Mouse (Mus musculus) neural tube, embryonic 11.5 days (tissue): ENCODE data around the gene Adh7. TPM values are rescaled to one million over a fixed set of nuclear protein-coding genes. Genes with fewer than 3 reads are reported as not detected.

Experiments
- ATAC-seq: fragments of 200-750 bp; cut with Nextera tagmentation; 2 replicates; pipeline ENCODE4 v1.8.0; 2017; ENCODE audit warnings: moderate number of reproducible peaks, mild to moderate bottlenecking, moderate TSS enrichment, moderate library complexity; ENCODE audit not compliant: insufficient read depth, low FRiP score, low TSS enrichment
- DNase-seq: peaks from one replicate; pipeline ENCODE4 v3.0.0-alpha.2; 2015; ENCODE audit warnings: low spot score
- H3K27ac ChIP-seq: fragments of 300-500 bp; sonication (generic); 2 replicates; pipeline ENCODE4 v1.5.1; 2014; ENCODE audit warnings: low read depth, mild to moderate bottlenecking, low read length
- H3K27me3 ChIP-seq: fragments of 300-500 bp; sonication (generic); 2 replicates; pipeline ENCODE4 v1.6.1; 2014; ENCODE audit warnings: mild to moderate bottlenecking, low read length, mixed read lengths; ENCODE audit not compliant: control insufficient read depth, insufficient read depth
- H3K36me3 ChIP-seq: fragments of 300-500 bp; sonication (generic); 2 replicates; pipeline ENCODE4 v1.6.1; 2014; ENCODE audit warnings: mild to moderate bottlenecking, low read length, moderate library complexity, mixed read lengths; ENCODE audit not compliant: control insufficient read depth, insufficient read depth
- H3K4me1 ChIP-seq: fragments of 300-500 bp; sonication (generic); 2 replicates; pipeline ENCODE4 v1.6.1; 2014; ENCODE audit warnings: low read length, mixed read lengths; ENCODE audit not compliant: control insufficient read depth, insufficient read depth
- H3K4me2 ChIP-seq: fragments of 300-500 bp; sonication (generic); 2 replicates; pipeline ENCODE4 v1.6.1; 2014; ENCODE audit warnings: low read depth, mild to moderate bottlenecking, moderate library complexity
- H3K4me3 ChIP-seq: fragments of 300-500 bp; sonication (generic); 2 replicates; pipeline ENCODE4 v1.5.1; 2014; ENCODE audit warnings: low read depth, low read length
- H3K9ac ChIP-seq: fragments of 300-500 bp; sonication (generic); 2 replicates; pipeline ENCODE4 v1.6.1; 2014; ENCODE audit warnings: mild to moderate bottlenecking, low read length
- H3K9me3 ChIP-seq: fragments of 300-500 bp; sonication (generic); 2 replicates; pipeline ENCODE4 v1.6.1; 2016; ENCODE audit warnings: low read length; ENCODE audit not compliant: control insufficient read depth
- WGBS: fragments of 180-500 bp; shearing (Covaris S2); extraction: QIAGEN DNeasy Blood & Tissue Kit; methylation state at CpG from one replicate; pipeline ENCODE4 v1.1.7; 2014; 5-methylcytosine and 5-hydroxymethylcytosine counted together
- polyA plus RNA-seq: library from polyadenylated mRNA; unstranded; fragments of >200 nt; fragmentation: Nextera tagmentation; extraction: Ambion mirVana; gene quantifications from 2 replicates; pipeline ENCODE4 v1.2.1, GENCODE M21; 2014

The Adh7 gene
- polyA plus RNA-seq, 1 experiment from 2014 or later, result 0.13 TPM

DNA sequence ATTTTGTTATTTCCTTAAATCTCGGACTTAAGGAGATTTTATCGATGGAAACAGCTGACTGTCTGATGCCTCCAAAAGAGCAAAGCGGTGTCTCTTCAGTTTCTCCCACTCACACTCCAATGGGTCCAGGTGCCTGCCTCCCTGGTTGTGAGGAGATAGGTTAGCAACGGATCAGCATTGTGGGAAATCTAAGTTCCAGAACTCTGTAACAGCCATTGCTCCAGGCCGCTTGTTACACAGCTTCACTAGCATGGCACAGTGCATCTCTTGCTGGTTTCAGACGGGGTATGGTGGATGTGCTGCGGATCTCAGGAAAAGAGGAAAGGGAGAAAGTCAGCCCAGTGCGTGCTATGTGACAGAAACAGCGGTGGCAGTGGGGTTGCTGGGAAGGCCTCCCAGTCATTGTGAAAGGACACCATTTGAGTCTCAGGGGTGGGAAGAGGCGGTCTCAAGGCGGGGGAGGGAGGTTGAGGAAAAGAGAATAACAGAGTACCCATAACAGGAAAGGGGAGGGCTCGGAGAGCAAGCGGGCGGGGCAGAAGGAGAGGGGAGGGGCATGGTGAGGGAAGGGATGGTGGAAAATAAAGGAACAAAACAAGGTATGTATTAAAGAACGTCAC is 23.8 kb upstream of the Adh7 start, which contains the start of gene 4930579F01Rik:
Gene 4930579F01Rik (minus strand): TSS at position 143 of the 620 bp plus-strand sequence.
- Histone ChIP-seq H3K9ac (no peak within 1 kb of the TSS), H3K9me3 (no peaks in the 10 kb centered on the region), H3K4me2 (no peak within 1 kb of the TSS), H3K27ac (no peak within 1 kb of the TSS), H3K4me1 (no peaks in the 10 kb centered on the region), H3K36me3 (no peaks in the 10 kb centered on the region), H3K27me3 (no peaks in the 10 kb centered on the region), H3K4me3 (no peak within 1 kb of the TSS)
- no peak for ATAC-seq
- WGBS, result 79% methylated on average over 15 of the region's 15 CpGs
- no peak for DNase-seq

DNA sequence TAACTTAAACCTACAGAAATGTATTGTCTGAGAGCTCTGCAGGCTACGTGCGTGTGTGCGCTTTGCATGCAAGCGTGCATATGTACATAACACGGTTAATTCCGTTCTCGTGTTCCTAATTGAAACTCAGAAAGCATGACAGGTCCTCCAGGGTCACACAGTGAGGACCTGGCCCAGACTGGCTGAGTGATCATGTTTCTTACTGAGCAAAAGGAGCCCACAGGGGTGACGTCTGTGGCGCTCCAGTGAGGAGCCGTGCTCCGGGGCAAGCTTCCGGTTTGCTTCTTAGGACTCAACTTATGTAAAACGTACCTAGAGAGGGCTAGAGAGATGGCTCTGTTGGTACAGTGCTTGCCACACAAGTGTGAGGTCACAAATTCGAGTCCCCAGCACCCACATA is 20.5 kb upstream of the Adh7 start:
- ATAC-seq (no peak), DNase-seq (no peak)
- no peaks in the 10 kb centered on the region for H3K9me3 ChIP-seq

DNA sequence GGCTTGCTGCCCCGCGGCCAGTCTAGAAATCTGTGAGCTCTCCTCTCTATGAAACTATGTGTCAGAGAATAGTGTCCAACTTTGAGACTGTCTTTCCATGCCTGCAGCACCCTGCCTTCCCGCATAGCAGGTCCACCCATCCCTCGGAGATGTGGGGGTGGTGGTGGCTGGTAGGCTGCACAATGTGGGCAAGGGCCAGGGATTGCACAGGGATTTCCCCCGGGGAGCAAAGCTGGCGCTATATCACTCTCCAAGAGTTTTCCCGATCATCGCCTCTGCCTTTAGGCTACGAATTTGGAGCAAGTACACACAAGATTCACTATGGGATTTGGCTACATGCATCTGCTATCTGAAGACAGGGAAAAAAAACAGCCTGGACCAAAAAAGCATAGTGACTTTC is 20.0 kb upstream of the Adh7 start:
- no peak overlapping the region for H3K27ac ChIP-seq
- H3K27me3 ChIP-seq, result no peaks in the 10 kb centered on the region
- no peak overlapping the region for H3K4me2 ChIP-seq
- no peak overlapping the region for H3K4me3 ChIP-seq
- DNase-seq (no peak), ATAC-seq (peak; percentile 11; the same call in 1 of the 2 replicates)
- no peaks in the 10 kb centered on the region for H3K4me1 ChIP-seq
- WGBS, result 75% methylated on average over 9 of the region's 9 CpGs
- H3K36me3 ChIP-seq, result no peaks in the 10 kb centered on the region
- no peaks in the 10 kb centered on the region for H3K9me3 ChIP-seq
- H3K9ac ChIP-seq, result no peak overlapping the region

More for the DNA sequence above, 20.5 kb upstream of the Adh7 start:
- Histone ChIP-seq H3K4me1 (no peaks in the 10 kb centered on the region), H3K4me3 (no peak overlapping the region), H3K27ac (no peak overlapping the region), H3K4me2 (no peak overlapping the region), H3K9ac (no peak overlapping the region), H3K27me3 (no peaks in the 10 kb centered on the region), H3K36me3 (no peaks in the 10 kb centered on the region)
- WGBS, result 83% methylated on average over 14 of the region's 14 CpGs

DNA sequence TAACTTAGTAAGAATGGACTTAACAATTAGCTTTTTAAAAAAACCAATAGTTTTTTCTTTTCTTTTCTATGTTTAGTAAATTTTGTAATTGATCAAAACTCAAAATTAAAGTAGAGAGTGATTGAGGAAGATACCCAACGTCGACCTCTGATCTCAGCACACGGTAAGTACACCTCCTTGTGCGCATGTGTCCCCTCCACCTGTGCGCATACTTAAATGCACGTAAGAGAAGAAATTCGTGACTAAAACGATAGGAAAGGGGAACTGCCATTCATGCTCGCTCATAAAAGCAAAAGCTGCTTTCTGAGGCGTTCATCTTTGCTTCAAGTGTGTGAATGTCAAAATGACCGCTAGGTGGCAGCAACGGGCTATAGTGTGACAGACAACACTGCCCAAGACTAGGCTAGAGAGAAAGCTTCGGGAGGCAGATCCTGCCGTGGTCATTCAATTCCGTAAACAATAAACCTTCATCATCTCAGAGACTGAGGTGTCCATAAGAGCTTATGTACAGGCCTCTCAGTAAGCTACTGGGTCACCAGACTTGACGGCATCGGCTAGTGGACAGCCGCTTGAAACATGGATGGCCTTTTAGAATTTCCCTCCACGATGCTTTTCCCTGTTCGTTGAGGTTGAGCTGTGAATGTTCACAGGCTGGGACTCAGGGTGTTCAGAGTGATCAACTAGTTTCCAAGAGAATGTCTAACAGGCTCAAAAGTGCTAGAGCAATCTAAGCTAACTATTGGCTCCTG is 19.4 kb upstream of the Adh7 start:
- Histone ChIP-seq H3K27ac (no peak overlapping the region), H3K4me2 (peak overlapping the region; percentile 40), H3K9ac (peak overlapping the region; percentile 51), H3K4me1 (no peaks in the 10 kb centered on the region), H3K36me3 (no peaks in the 10 kb centered on the region), H3K27me3 (no peaks in the 10 kb centered on the region), H3K9me3 (no peaks in the 10 kb centered on the region), H3K4me3 (no peak overlapping the region)
- DNase-seq (peak; percentile 89), ATAC-seq (peak; percentile 85)
- WGBS, result 33% methylated on average over 20 of the region's 20 CpGs

DNA sequence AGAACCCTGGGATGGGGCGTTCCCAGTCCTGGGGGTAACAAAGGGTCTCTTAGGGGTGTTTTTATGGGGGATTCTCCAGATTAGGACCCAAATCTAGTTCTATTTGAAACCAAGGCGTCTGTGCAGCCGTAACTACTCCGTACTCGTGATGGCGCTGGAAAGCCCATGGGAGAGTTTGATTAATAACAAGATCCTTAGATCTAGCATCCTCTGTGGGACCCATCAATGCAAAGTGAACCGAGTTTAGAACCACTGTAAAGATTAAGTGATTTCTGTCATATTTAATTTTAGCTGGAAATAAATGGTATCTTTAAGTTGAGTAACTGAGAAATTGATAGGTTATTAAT is 18.9 kb upstream of the Adh7 start:
- no peaks in the 10 kb centered on the region for H3K27me3 ChIP-seq
- peak; percentile 42; the same call in 1 of the 2 replicates for ATAC-seq
- no peaks in the 10 kb centered on the region for H3K36me3 ChIP-seq
- no peaks in the 10 kb centered on the region for H3K9me3 ChIP-seq
- H3K9ac ChIP-seq, result no peak overlapping the region
- DNase-seq, result no peak
- H3K4me2 ChIP-seq, result no peak overlapping the region
- no peaks in the 10 kb centered on the region for H3K4me1 ChIP-seq
- no peak overlapping the region for H3K27ac ChIP-seq
- H3K4me3 ChIP-seq, result no peak overlapping the region
- WGBS, result 72% methylated on average over 7 of the region's 7 CpGs

DNA sequence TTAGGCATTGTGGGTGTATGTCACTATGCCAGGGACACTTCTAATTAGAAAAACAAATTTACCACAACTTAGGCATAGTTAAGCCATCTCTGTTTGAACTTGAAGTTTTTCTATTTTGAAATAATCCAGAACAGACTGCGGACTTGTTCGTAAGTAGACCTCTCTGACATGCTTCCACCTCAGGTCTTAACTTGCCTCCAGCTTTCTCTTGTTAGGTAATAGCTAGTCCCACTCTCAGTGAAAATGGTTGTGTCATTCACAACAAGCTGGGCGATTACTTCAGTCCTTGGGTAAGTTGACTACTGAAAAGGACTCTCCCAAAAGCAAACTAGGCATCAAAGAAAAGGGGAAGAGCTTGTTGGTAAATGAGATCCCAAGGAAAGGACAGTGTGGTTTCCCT is 8.7 kb upstream of the Adh7 start:
- Histone ChIP-seq H3K36me3 (no peaks in the 10 kb centered on the region), H3K4me1 (no peaks in the 10 kb centered on the region), H3K4me2 (no peak overlapping the region), H3K27me3 (no peaks in the 10 kb centered on the region), H3K27ac (no peak overlapping the region), H3K9me3 (no peaks in the 10 kb centered on the region), H3K4me3 (no peak overlapping the region), H3K9ac (no peak overlapping the region)
- ATAC-seq (no peak), DNase-seq (no peak)
- 92% methylated on average over 3 of the region's 3 CpGs for WGBS

DNA sequence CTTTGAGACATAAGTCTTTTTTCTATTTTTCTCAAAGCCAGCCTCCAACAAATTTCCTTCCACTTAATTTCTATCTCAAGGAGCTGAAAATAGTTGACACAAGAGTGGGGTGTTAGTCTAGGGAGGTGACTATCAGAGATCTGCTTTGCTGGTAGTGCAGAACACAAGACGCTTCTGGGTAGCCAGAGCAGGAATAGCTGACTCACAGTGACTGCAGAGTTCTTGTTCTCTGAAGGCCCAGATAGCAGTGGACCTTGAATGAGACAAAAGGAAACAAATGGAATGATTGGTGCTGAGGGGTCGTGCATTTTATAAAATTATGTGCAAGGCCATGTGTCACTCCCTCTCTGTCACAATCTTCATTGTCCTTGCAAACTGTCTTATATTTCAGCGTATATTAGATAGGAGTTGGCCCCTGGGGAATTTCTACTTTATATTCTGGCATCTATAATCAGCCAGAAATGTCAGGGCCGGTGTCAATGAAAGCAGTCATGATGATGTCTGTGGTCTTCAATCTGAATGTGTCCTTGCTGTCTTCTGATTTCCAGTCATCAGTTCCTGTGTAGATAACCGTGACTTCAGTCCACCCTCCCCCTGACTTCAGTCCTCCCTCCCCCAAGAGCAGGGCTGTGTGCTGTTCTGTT is 7.0 kb upstream of the Adh7 start:
- no peak overlapping the region for H3K27ac ChIP-seq
- H3K36me3 ChIP-seq, result no peaks in the 10 kb centered on the region
- 88% methylated on average over 5 of the region's 5 CpGs for WGBS
- no peak overlapping the region for H3K9ac ChIP-seq
- ATAC-seq (no peak), DNase-seq (no peak)
- no peak overlapping the region for H3K4me2 ChIP-seq
- no peaks in the 10 kb centered on the region for H3K9me3 ChIP-seq
- H3K27me3 ChIP-seq, result no peaks in the 10 kb centered on the region
- H3K4me3 ChIP-seq, result no peak overlapping the region
- H3K4me1 ChIP-seq, result no peaks in the 10 kb centered on the region

DNA sequence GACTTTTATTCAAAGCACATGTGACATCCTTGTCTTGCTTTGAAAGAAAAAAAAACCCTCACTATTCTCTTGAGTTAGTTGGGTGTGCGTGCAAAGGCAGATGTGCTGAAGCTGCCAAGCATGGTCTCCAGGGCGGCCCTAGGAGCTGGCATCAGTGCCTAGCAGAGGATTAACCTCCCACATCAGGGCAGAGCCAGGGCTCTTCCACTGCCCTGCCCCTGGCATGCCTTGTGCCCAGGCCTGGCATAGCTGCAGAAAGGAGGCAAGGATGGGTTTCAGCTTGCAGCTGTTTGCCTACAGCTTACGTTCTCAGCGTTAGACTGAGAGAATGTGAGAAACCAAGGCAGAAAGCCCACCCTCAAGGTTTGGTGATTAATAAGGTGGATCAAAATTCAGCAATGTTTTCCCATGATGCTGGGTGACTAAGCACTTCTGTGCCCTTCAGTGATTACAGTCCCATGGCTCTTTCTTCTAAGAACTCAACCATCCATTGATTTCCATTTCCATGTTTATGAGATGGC is 5.1 kb upstream of the Adh7 start:
- H3K9ac ChIP-seq, result no peak overlapping the region
- ATAC-seq (no peak), DNase-seq (no peak)
- no peaks in the 10 kb centered on the region for H3K27me3 ChIP-seq
- H3K4me3 ChIP-seq, result no peak overlapping the region
- H3K36me3 ChIP-seq, result no peaks in the 10 kb centered on the region
- H3K9me3 ChIP-seq, result no peaks in the 10 kb centered on the region
- H3K4me1 ChIP-seq, result no peaks in the 10 kb centered on the region
- WGBS, result 90% methylated on average over 4 of the region's 4 CpGs
- no peak overlapping the region for H3K4me2 ChIP-seq
- no peak overlapping the region for H3K27ac ChIP-seq
